Mouse (Mus musculus): Measurements from ENCODE around the gene Gm8909. TPM values are rescaled to one million over a fixed set of nuclear protein-coding genes. Genes with fewer than 3 reads are reported as not detected.
A peak's percentile ranks its signal among the peaks of the same experiment; 100 is the strongest.
"Not testable (repeated sequence)": the region's sequence is repeated elsewhere in the genome, so short reads cannot be mapped to it uniquely, and the experiment has no call there.

Gene Gm8909
- polyA plus RNA-seq, 1 experiment from 2014 or later, result not detected

DNA sequence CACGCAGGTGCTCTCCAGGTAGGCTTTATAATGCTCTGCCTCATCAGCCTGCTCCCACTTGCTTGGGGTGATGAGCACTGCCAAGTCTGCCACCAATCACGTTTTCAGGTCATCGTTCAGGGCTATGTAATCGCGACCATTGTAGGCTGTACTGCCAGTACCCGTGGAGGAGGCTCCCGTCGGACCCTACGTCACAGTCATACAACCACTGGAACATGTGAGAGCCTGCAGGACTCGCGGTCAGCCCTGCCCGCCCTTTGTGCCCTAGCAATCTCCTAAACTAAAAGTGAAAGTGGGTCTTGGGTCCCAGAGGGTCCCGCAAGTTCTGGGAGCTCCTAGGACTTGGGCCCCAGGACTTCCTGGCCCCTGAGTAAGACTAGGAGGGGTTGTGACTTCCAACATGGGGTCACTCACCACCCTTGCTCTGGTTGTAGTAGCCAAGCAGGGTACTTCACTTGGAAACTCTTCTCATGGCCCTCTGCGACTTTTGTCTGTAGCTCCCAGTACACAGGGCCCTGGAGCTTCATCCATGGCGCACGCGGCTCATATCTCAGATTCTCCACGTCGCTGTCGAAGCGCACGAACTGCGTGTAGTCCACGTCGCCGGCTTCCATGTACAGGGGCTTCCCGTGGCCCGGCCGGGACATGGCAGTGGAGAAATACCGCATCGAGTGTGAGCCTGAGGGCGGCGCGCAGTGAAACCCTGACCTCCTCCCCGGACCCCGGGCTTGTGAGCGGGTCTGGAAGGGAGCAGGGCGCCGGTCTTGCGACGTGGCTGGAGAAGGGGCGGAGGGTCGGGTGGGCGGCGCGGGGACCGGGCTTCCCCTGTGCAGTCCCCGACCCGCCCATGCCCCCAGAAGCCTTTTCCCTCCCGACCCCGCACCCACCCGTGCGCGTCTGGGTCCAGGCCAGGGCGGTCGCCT lies 6.9 kb downstream of the Gm8909 start:
- no peak for ATAC-seq (ENCODE audit: insufficient read depth)
- H3K27ac ChIP-seq (replicated peaks), result no peak overlapping the region
- peak overlapping the region; percentile 22 for H3K4me3 ChIP-seq (replicated peaks)
- 2% methylated on average over 55 of the region's 56 CpGs for WGBS (ENCODE audit: insufficient replicate concordance)
- H3K9me3 ChIP-seq (replicated peaks), result no peaks in the 10 kb centered on the region
- H3K4me2 ChIP-seq, result peak overlapping the region; percentile 33
- H3K27me3 ChIP-seq, result peaks cover 92% of the 10 kb centered on the region
- no peak overlapping the region for H3K9ac ChIP-seq
- no peaks in the 10 kb centered on the region for H3K4me1 ChIP-seq (replicated peaks)
- no peaks in the 10 kb centered on the region for H3K36me3 ChIP-seq (replicated peaks)

DNA sequence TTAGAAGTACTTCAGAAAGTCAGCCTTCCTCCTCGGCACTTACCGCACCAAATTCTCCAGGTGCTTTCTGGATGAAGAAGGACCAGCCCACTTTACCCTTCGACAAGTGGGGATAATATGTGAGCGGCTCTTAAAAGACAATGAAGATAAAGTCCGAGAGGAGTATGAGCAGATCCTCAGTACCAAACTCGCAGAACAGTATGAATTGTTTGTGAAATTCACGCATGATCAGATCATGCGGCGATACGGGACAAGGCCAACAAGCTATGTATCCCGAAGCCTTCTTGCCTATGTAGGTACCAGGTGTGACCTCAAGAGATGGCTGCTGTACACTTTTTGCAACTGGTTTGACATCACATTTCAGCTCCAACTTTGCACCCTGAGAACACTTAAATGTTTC lies 10.1 kb downstream of the Gm8909 start:
- not testable (repeated sequence) for H3K4me1 ChIP-seq (replicated peaks); H3K4me3 ChIP-seq (replicated peaks); ATAC-seq (ENCODE audit: insufficient read depth); H3K9ac ChIP-seq; H3K27ac ChIP-seq (replicated peaks); H3K36me3 ChIP-seq (replicated peaks); H3K9me3 ChIP-seq (replicated peaks); H3K4me2 ChIP-seq
- peaks cover 91% of the 10 kb centered on the region for H3K27me3 ChIP-seq
- WGBS (ENCODE audit: insufficient replicate concordance), result 10% methylated on average over 11 of the region's 11 CpGs

DNA sequence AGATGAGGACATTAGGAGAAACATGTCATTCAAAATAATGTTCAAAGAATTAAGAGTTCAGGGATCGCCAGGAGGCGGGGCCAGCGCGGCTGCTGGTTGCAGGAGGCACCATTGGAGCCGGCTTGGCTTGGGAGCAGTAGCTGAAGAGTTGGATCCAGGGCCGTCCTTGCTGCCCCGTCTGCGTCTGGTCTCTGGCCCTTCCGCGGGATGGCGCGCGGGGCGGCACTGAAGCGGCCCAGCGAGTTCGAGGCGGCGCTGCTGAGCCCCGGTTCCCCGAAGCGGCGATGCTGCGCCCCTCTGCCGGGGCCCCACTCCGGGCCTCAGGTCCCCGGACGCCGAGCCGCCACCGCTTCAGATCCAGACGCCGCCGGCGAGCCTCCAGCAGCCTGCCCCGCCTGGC lies 10.6 kb downstream of the Gm8909 start:
- not testable (repeated sequence) for H3K9ac ChIP-seq; ATAC-seq (ENCODE audit: insufficient read depth); H3K4me3 ChIP-seq (replicated peaks); H3K4me1 ChIP-seq (replicated peaks); H3K27ac ChIP-seq (replicated peaks); H3K9me3 ChIP-seq (replicated peaks); H3K36me3 ChIP-seq (replicated peaks)
- peak overlapping the region; percentile 27; the same call in 1 of the 2 replicates for H3K4me2 ChIP-seq
- H3K27me3 ChIP-seq, result peaks cover 90% of the 10 kb centered on the region
- WGBS (ENCODE audit: insufficient replicate concordance), result under 1% methylated on average over 36 of the region's 36 CpGs

GRCm38 (mm10) chr17:36154271-36155149 lies 13.8 kb downstream of the Gm8909 start:
- 16% methylated on average over 3 of the region's 3 CpGs for WGBS (ENCODE audit: insufficient replicate concordance)
- no peak overlapping the region for H3K4me2 ChIP-seq
- H3K36me3 ChIP-seq (replicated peaks), result no peaks in the 10 kb centered on the region
- no peaks in the 10 kb centered on the region for H3K9me3 ChIP-seq (replicated peaks)
- H3K4me3 ChIP-seq (replicated peaks), result no peak overlapping the region
- peaks cover 74% of the 10 kb centered on the region for H3K27me3 ChIP-seq
- ATAC-seq (ENCODE audit: insufficient read depth), result no peak
- no peak overlapping the region for H3K9ac ChIP-seq
- no peak overlapping the region for H3K27ac ChIP-seq (replicated peaks)
- no peaks in the 10 kb centered on the region for H3K4me1 ChIP-seq (replicated peaks)

DNA sequence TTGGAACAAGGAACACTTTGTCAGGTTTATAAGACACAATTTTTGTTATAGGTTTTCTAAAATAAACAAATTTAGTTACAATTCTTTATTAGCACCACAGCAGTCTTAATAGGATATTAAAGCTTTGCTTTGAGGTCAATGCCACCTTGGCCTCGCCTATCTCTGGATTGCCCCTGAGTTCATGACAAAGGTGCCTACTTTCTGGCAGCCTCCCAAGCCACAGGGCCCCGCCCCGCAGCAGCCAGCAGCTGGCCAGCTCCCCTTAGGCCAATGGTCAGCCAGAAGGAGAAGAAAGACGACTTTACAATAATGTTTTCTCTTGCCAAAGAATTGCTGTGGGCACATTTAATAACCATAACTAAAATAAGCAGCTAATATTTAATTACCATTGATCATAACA lies 17.1 kb downstream of the Gm8909 start:
- peaks cover 63% of the 10 kb centered on the region for H3K27me3 ChIP-seq
- not testable (repeated sequence) for H3K9ac ChIP-seq; H3K9me3 ChIP-seq (replicated peaks); H3K4me1 ChIP-seq (replicated peaks); H3K4me2 ChIP-seq; H3K36me3 ChIP-seq (replicated peaks); H3K4me3 ChIP-seq (replicated peaks); ATAC-seq (ENCODE audit: insufficient read depth); H3K27ac ChIP-seq (replicated peaks)
- 45% methylated on average over 4 of the region's 4 CpGs for WGBS (ENCODE audit: insufficient replicate concordance)

GRCm38 (mm10) chr17:36148468-36148867 lies 19.9 kb downstream of the Gm8909 start:
- not testable (repeated sequence) for ATAC-seq (ENCODE audit: insufficient read depth); H3K9ac ChIP-seq; H3K4me2 ChIP-seq; H3K27ac ChIP-seq (replicated peaks); H3K4me1 ChIP-seq (replicated peaks); H3K9me3 ChIP-seq (replicated peaks); H3K36me3 ChIP-seq (replicated peaks); H3K4me3 ChIP-seq (replicated peaks)
- WGBS (ENCODE audit: insufficient replicate concordance), result 63% methylated on average over 5 of the region's 5 CpGs
- H3K27me3 ChIP-seq, result peaks cover 61% of the 10 kb centered on the region

DNA sequence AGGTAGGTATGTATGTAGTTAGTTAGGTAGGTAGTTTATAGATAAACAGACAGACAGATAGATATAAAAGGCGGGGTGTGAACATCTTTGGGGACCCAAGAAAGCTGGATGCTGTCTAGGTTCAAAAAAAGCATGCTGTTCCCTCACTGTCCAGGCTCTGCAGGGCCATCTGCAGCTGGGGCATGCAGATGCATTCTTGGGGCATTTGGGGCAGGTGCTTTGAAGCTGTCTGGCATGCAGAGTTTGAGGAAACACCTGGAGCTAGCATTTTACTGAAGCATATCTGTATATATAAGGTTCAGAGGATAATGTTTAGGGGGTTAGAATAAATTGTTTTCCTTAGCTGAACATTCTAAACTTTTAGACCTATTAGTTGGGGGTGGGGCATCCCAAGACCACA lies 21.4 kb downstream of the Gm8909 start:
- H3K9ac ChIP-seq; H3K4me1 ChIP-seq (replicated peaks); H3K27ac ChIP-seq (replicated peaks); H3K4me2 ChIP-seq; H3K4me3 ChIP-seq (replicated peaks); H3K9me3 ChIP-seq (replicated peaks); H3K36me3 ChIP-seq (replicated peaks); ATAC-seq (ENCODE audit: insufficient read depth): not testable (repeated sequence)
- H3K27me3 ChIP-seq, result peaks cover 61% of the 10 kb centered on the region
- WGBS (ENCODE audit: insufficient replicate concordance), result 44% methylated on average over 1 of the region's 1 CpGs

- H3K27ac ChIP-seq (replicated peaks); ATAC-seq (ENCODE audit: insufficient read depth); H3K36me3 ChIP-seq (replicated peaks); H3K9ac ChIP-seq; H3K9me3 ChIP-seq (replicated peaks); H3K4me1 ChIP-seq (replicated peaks): not testable (repeated sequence)
- Histone ChIP-seq H3K27me3 (peaks cover 64% of the 10 kb centered on the region), H3K4me2 (peak overlapping the region; percentile 61), H3K4me3 (replicated peaks) (peak overlapping the region; percentile 42)
- WGBS (ENCODE audit: insufficient replicate concordance), result 2% methylated on average over 13 of the region's 13 CpGs
These were observed 22.5 kb downstream of the Gm8909 start for GRCm38 (mm10) chr17:36145861-36146156.

GRCm38 (mm10) chr17:36145111-36145860 lies 23.1 kb downstream of the Gm8909 start:
- peak overlapping the region; percentile 42 for H3K4me3 ChIP-seq (replicated peaks)
- WGBS (ENCODE audit: insufficient replicate concordance), result 2% methylated on average over 78 of the region's 78 CpGs
- H3K36me3 ChIP-seq (replicated peaks), result no peaks in the 10 kb centered on the region
- H3K4me2 ChIP-seq, result peak overlapping the region; percentile 61
- no peaks in the 10 kb centered on the region for H3K9me3 ChIP-seq (replicated peaks)
- no peak overlapping the region for H3K9ac ChIP-seq
- H3K27ac ChIP-seq (replicated peaks), result no peak overlapping the region
- no peak for ATAC-seq (ENCODE audit: insufficient read depth)
- H3K4me1 ChIP-seq (replicated peaks), result peaks cover 10% of the 10 kb centered on the region; the same call in 1 of the 2 replicates
- H3K27me3 ChIP-seq, result peaks cover 67% of the 10 kb centered on the region

DNA sequence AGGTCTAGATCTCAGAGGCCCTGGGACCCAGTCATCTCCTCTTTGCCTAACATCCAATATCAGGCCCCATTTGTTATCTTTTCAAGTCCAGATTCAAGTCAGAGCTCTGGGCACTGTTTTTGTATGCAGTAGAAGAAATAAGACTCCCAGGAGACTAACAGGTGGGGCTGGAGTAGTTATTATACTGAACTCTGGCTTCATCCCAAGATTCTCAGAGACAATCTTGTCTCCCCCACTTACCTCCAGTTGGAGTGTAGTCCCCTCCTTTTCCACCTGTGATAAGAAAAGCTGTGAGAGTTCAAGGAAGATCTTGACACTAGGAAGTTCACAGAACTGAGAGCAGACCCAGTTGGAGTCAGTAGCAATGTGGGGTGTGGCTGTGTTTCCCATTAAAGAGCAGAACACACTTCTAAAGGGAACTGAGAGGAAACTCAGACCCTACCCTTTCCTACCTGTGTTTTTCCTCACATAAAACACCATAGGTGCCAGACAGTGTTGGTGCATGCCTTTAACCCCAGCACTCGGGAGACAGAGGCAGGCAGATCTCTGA lies 32.0 kb downstream of the Gm8909 start:
- 44% methylated on average over 1 of the region's 1 CpGs for WGBS (ENCODE audit: insufficient replicate concordance)
- H3K9me3 ChIP-seq (replicated peaks); H3K9ac ChIP-seq; H3K36me3 ChIP-seq (replicated peaks); ATAC-seq (ENCODE audit: insufficient read depth); H3K4me1 ChIP-seq (replicated peaks); H3K27ac ChIP-seq (replicated peaks); H3K4me3 ChIP-seq (replicated peaks); H3K4me2 ChIP-seq: not testable (repeated sequence)
- peaks cover 22% of the 10 kb centered on the region for H3K27me3 ChIP-seq

Data from liver, embryonic 15.5 days (tissue).